In genomic region chr16:57243205-57243857, GRCm38 (mm10) we compare ENCODE assay signal across 9 mouse cellular contexts. TPM values are rescaled to one million over a fixed set of nuclear protein-coding genes. Genes with fewer than 3 reads are reported as not detected.
DNase-seq lines count a peak whose midpoint lies in the region; ATAC-seq lines count a peak whose summit lies in the region.
"Had no signal": no experiment of that assay in that cellular context is flagged by ENCODE, and none has a peak within 500 bp of the region (broad histone marks: within the 10 kb centered on the region; RNA-seq: fewer than 3 reads in every experiment).

No protein-coding gene starts in this region.

- 60% methylated on average over 10 of the region's 10 CpGs for WGBS in forebrain, embryonic 16.5 days
- 71% methylated on average over 10 of the region's 10 CpGs for WGBS in forebrain, embryonic 15.5 days

- H3K27ac ChIP-seq in forebrain, embryonic 16.5 days (ENCODE audit: low read length), result no peak overlapping the region
- H3K27ac ChIP-seq in forebrain, embryonic 15.5 days (replicated peaks), result no peak overlapping the region
- H3K27ac ChIP-seq: heart, embryonic 13.5 days had no signal

- no peaks in the 10 kb centered on the region for H3K27me3 ChIP-seq in forebrain, embryonic 16.5 days (replicated peaks; ENCODE audit: control insufficient read depth, insufficient read depth, low read length)
- no peaks in the 10 kb centered on the region for H3K27me3 ChIP-seq in forebrain, embryonic 15.5 days
- H3K27me3 ChIP-seq: heart, embryonic 13.5 days had no signal

- no peak overlapping the region for H3K4me3 ChIP-seq in forebrain, embryonic 16.5 days (replicated peaks; ENCODE audit: low read length)
- H3K4me3 ChIP-seq in forebrain, embryonic 15.5 days, result no peak overlapping the region
- H3K4me3 ChIP-seq: heart, embryonic 13.5 days had no signal

- DNase-seq in CD4-positive helper T cell, adult 2 months (ENCODE audit: low read depth, low spot score), result peak; percentile 45
- DNase-seq in forelimb bud, embryonic 11.5 days (ENCODE audit: low read depth, low spot score), result peak; percentile 49
- DNase-seq in kidney, postnatal 4 days, result peak; percentile 50 to 68
- DNase-seq in skeletal muscle tissue, adult 2 months (ENCODE audit: low read depth, low spot score), result peak; percentile 26
- no peak for DNase-seq in layer of hippocampus, adult 9-11 months
- no peak for DNase-seq in urinary bladder, postnatal 4 days (ENCODE audit: low spot score in 2 of 2)

- no peaks in the 10 kb centered on the region for H3K36me3 ChIP-seq in forebrain, embryonic 16.5 days (ENCODE audit: control insufficient read depth, insufficient read depth)
- H3K36me3 ChIP-seq in forebrain, embryonic 15.5 days, result no peaks in the 10 kb centered on the region
- H3K36me3 ChIP-seq: heart, embryonic 13.5 days had no signal

- 0 out of 2 replicates have a peak, but pooled peaks have one; percentile 20 for ATAC-seq in forebrain, embryonic 16.5 days
- ATAC-seq in forebrain, embryonic 15.5 days (replicated peaks), result no peak; the same call in 1 of the 2 replicates

- H3K4me1 ChIP-seq in forebrain, embryonic 16.5 days (replicated peaks; ENCODE audit: control insufficient read depth, insufficient read depth, low read length), result no peaks in the 10 kb centered on the region
- no peaks in the 10 kb centered on the region for H3K4me1 ChIP-seq in forebrain, embryonic 15.5 days
- H3K4me1 ChIP-seq: heart, embryonic 13.5 days had no signal

- H3K4me2 ChIP-seq in forebrain, embryonic 16.5 days (ENCODE audit: low read length), result no peak overlapping the region
- H3K4me2 ChIP-seq in forebrain, embryonic 15.5 days (replicated peaks), result no peak overlapping the region
- H3K4me2 ChIP-seq: heart, embryonic 13.5 days had no signal

- no peak overlapping the region for H3K9ac ChIP-seq in forebrain, embryonic 16.5 days (replicated peaks; ENCODE audit: low read depth, low read length)
- no peak overlapping the region for H3K9ac ChIP-seq in forebrain, embryonic 15.5 days (replicated peaks)
- H3K9ac ChIP-seq: heart, embryonic 13.5 days had no signal

- H3K9me3 ChIP-seq in forebrain, embryonic 16.5 days (ENCODE audit: control insufficient read depth, low read length), result no peaks in the 10 kb centered on the region
- no peaks in the 10 kb centered on the region for H3K9me3 ChIP-seq in forebrain, embryonic 15.5 days
- H3K9me3 ChIP-seq: heart, embryonic 13.5 days had no signal

RNA-seq across cellular contexts. Expression of gene Tbc1d23, which starts 12.0 kb away (rescaled TPM):
- polyA plus RNA-seq in forebrain, embryonic 16.5 days (2015; fragmentation: Nextera tagmentation; extraction: Ambion mirVana), result 37.7 and 41.1 TPM in 2 replicates
- polyA plus RNA-seq in forebrain, embryonic 15.5 days (2015; fragmentation: Nextera tagmentation; extraction: Ambion mirVana), result 33.7 and 34.6 TPM in 2 replicates

RNA-seq across cellular contexts. Expression of gene Tmem30c, which starts 49.3 kb away (rescaled TPM):
- polyA plus RNA-seq in forebrain, embryonic 16.5 days (2015; fragmentation: Nextera tagmentation; extraction: Ambion mirVana), result 0.09 and 0.52 TPM in 2 replicates
- 0.18 and 0.43 TPM in 2 replicates for polyA plus RNA-seq in forebrain, embryonic 15.5 days (2015; fragmentation: Nextera tagmentation; extraction: Ambion mirVana)
- polyA plus RNA-seq: heart, embryonic 13.5 days had no signal

Comparison
In these comparisons a context has a peak if more than half of its experiments do, and no peak if none do; other contexts are left out.
1. DNase-seq: peak in CD4-positive helper T cell, adult 2 months (single experiment), forelimb bud, embryonic 11.5 days (single experiment), kidney, postnatal 4 days (2 of 2) and skeletal muscle tissue, adult 2 months (single experiment); none in layer of hippocampus, adult 9-11 months (single experiment) and urinary bladder, postnatal 4 days (0 of 2).